Mouse (Mus musculus): Measurements from ENCODE around the gene Dhdds.

Dhdds gene

GRCm38 (mm10) chr4:134000466-134001438, at the start of gene Dhdds:
Gene Dhdds, minus strand, starts transcription at chr4:134000918.
- peak; percentile 95 for DNase-seq (ENCODE audit: low read depth, low spot score)

GRCm38 (mm10) chr4:134047648-134048047, 46.9 kb upstream of the Dhdds start:
- DNase-seq (ENCODE audit: low read depth, low spot score), result no peak

GRCm38 (mm10) chr4:134043041-134043440, 42.3 kb upstream of the Dhdds start:
- DNase-seq (ENCODE audit: low read depth, low spot score), result no peak

GRCm38 (mm10) chr4:134041317-134042123, 40.8 kb upstream of the Dhdds start:
- DNase-seq (ENCODE audit: low read depth, low spot score), result no peak

GRCm38 (mm10) chr4:134035953-134036352, 35.2 kb upstream of the Dhdds start:
- DNase-seq (ENCODE audit: low read depth, low spot score), result peak; percentile 81

GRCm38 (mm10) chr4:134025802-134026201, 25.1 kb upstream of the Dhdds start:
- DNase-seq (ENCODE audit: low read depth, low spot score), result no peak

GRCm38 (mm10) chr4:134020621-134021020, 19.9 kb upstream of the Dhdds start:
- DNase-seq (ENCODE audit: low read depth, low spot score), result peak; percentile 53

- no peak for DNase-seq (ENCODE audit: low read depth, low spot score)
Measured at GRCm38 (mm10) chr4:134019641-134020351, 19.1 kb upstream of the Dhdds start.

- no peak for DNase-seq (ENCODE audit: low read depth, low spot score)
Measured at GRCm38 (mm10) chr4:134019210-134019609, 18.5 kb upstream of the Dhdds start.

GRCm38 (mm10) chr4:134018779-134019145, 18.0 kb upstream of the Dhdds start, which contains the start of gene Lin28a:
Gene Lin28a, minus strand, starts transcription at chr4:134018841.
- DNase-seq (ENCODE audit: low read depth, low spot score), result no peak

GRCm38 (mm10) chr4:134018038-134018778, 17.5 kb upstream of the Dhdds start:
- DNase-seq (ENCODE audit: low read depth, low spot score), result no peak

GRCm38 (mm10) chr4:134017201-134017865, 16.6 kb upstream of the Dhdds start:
- no peak for DNase-seq (ENCODE audit: low read depth, low spot score)

- no peak for DNase-seq (ENCODE audit: low read depth, low spot score)
Measured at GRCm38 (mm10) chr4:134016767-134017166, 16.0 kb upstream of the Dhdds start.

GRCm38 (mm10) chr4:134016208-134016607, 15.5 kb upstream of the Dhdds start:
- no peak for DNase-seq (ENCODE audit: low read depth, low spot score)

GRCm38 (mm10) chr4:134012858-134013528, 12.3 kb upstream of the Dhdds start:
- DNase-seq (ENCODE audit: low read depth, low spot score), result peak; percentile 20

- no peak for DNase-seq (ENCODE audit: low read depth, low spot score)
Measured at GRCm38 (mm10) chr4:134011450-134012414, 11.0 kb upstream of the Dhdds start.

GRCm38 (mm10) chr4:134009709-134010108, 9.0 kb upstream of the Dhdds start:
- no peak for DNase-seq (ENCODE audit: low read depth, low spot score)

GRCm38 (mm10) chr4:134006845-134007244, 6.1 kb upstream of the Dhdds start:
- no peak for DNase-seq (ENCODE audit: low read depth, low spot score)

Measured in 3T3-L1 (cell line).